Mouse (Mus musculus) myocyte (in vitro differentiated cells): ENCODE results near the gene Ephb6.

Experiments used
- CEBPB ChIP-seq: IDR thresholded peaks from 2 replicates; pipeline ENCODE4 v1.6.1; 2011; ENCODE audit warnings: mild to moderate bottlenecking, moderate library complexity; ENCODE audit not compliant: poor library complexity, insufficient read depth, severe bottlenecking
- MAX ChIP-seq: IDR thresholded peaks from one replicate; pipeline ENCODE4 v1.6.1; 2011; ENCODE audit warnings: low read depth, mild to moderate bottlenecking, control low read depth
- MYOD1 ChIP-seq, 3 experiments: IDR thresholded peaks; one replicate each; pipeline ENCODE4 v1.6.1; 2011; ENCODE audit warnings: control low read depth in 2 of 3, low read depth in 2 of 3, mild to moderate bottlenecking in 2 of 3, moderate library complexity in 1 of 3; ENCODE audit not compliant: insufficient read length in 2 of 3, control insufficient read depth in 1 of 3
- POLR2A ChIP-seq: IDR thresholded peaks from one replicate; pipeline ENCODE4 v1.6.1; 2011; ENCODE audit warnings: low read depth, mild to moderate bottlenecking, control low read depth, moderate library complexity; ENCODE audit not compliant: insufficient read length
- USF1 ChIP-seq: IDR thresholded peaks from one replicate; pipeline ENCODE4 v1.6.1; 2011; ENCODE audit warnings: low read depth, mild to moderate bottlenecking, control low read depth, moderate library complexity

GRCm38 (mm10) chr6:41637393-41637792 lies 32.1 kb downstream of the Ephb6 start:
- TF ChIP-seq MAX (no peak), MYOD1 (IDR thresholded peaks at IDR 0.05; ENCODE audit: control insufficient read depth in 1 of 3, insufficient read length in 2 of 3, low read depth in 2 of 3) (no peak), POLR2A (no peak), USF1 (no peak), CEBPB (no peak)
